Mouse (Mus musculus): Measurements from ENCODE around the gene Vmn2r-ps130. TPM values are rescaled to one million over a fixed set of nuclear protein-coding genes. Genes with fewer than 3 reads are reported as not detected.

Vmn2r-ps130 gene
- polyA plus RNA-seq (2014; fragmentation: Illumina TruSeq; extraction: RNeasy Lipid Tissue Mini Kit (QIAGEN cat#74804); ENCODE audit: low read depth, low replicate concordance) = not detected

DNA sequence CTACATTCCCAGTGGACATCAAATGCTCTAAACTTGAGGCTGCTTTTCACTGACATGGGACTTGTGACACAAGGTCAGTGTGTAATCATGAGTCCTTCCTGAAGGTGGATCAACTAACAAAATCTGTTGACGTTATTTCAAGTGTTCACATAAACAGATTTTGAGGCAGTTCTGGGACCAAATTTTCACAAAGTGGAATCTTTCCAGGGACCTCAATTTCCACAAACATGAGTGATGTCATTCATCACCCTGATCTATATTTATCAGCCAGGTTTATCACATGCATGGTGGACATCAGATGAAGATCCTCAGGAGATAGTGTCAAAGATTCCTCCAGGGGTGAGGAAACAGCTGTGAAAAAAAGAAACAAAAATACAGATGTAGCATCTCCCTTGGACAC, at the start of gene Vmn2r-ps130:
Gene Vmn2r-ps130, plus strand, starts transcription at position 301 of the 400 bp plus-strand sequence.

Other genes with a start within 250 kb of the Vmn2r-ps130 start
- gene Zfp945, start 194.0 kb upstream of the Vmn2r-ps130 start, polyA plus RNA-seq (2014; fragmentation: Illumina TruSeq; extraction: RNeasy Lipid Tissue Mini Kit (QIAGEN cat#74804); ENCODE audit: low read depth, low replicate concordance) = 14.3 TPM
- gene Vmn2r113, start 118.2 kb upstream of the Vmn2r-ps130 start, polyA plus RNA-seq (2014; fragmentation: Illumina TruSeq; extraction: RNeasy Lipid Tissue Mini Kit (QIAGEN cat#74804); ENCODE audit: low read depth, low replicate concordance) = not detected
- 7.4 TPM for gene Zfp40, start 132.1 kb downstream of the Vmn2r-ps130 start, polyA plus RNA-seq (2014; fragmentation: Illumina TruSeq; extraction: RNeasy Lipid Tissue Mini Kit (QIAGEN cat#74804); ENCODE audit: low read depth, low replicate concordance)

Data from liver, adult 10 weeks (tissue).